Mouse (Mus musculus) v-Abl transformed pro-B cells (cell line): ENCODE measurements around the gene Zfp606.

Source experiments
- in situ Hi-C, 2 experiments: fragments of 400-800 bp; cut with MboI; formaldehyde crosslinking; loops; one replicate each; pipeline ENCODE4 v1.15.1; 2025; ENCODE audit not compliant: unreplicated experiment in 2 of 2

Zfp606 gene

DNA sequence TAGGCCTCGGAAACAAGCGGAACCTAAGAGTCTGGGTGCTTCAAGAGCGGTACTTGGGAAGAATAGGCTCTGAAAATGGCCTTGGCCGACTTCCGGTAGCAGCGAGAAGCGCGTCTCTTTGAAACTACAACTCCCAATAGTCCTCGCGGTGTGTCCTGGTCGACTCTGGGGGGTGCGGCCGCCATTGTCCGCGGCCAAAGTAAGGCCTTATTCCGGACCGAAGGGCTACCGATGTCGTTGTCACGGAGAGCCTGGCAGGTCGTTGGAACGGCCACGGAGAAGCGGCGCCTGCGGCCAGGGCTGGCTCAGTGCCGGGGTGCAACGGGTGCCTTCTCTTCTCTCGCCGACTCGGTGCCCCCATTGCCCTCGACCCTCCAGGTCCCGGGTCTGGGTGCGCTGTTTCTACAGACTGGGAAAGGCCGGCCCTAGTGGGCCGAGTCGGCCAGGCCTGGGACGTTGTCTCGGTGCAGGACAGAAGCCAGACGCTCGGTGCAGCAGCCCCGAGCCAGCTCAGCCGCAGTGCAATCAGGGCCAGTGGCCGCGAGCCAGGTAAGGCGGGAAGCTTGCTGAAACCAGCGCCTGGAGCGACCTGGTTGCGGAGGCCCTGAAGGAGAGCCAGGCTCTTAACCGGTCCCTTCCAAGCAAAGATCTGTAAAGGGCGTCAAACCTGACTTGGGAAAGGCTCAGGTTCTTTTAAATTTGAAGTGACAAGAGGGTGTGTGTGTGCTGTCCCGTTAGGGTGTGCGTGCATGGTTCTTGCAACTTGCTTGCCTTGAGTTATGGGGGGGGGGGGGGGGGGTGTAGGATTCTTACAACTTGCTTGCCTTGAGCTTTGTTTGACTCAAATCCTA, at the start of gene Zfp606:
Zfp606 (plus strand) TSS at position 136 of the 851 bp plus-strand sequence.
- in situ Hi-C loops: loop anchor here (10.0 to 25.0 kb wide), 3 partner anchors 336 to 534 kb away; partner anchors contain the start of genes Slc27a5 (in 1 of the 2), Trim28 (in 1 of the 2), Zbtb45 (in 1 of the 2) and Zfp329 (in 1 of the 2)

- in situ Hi-C loops: loop anchor here (10.0 to 25.0 kb wide), 3 partner anchors 336 to 533 kb away; partner anchors contain the start of genes Slc27a5 (in 1 of the 2), Trim28 (in 1 of the 2), Zbtb45 (in 1 of the 2) and Zfp329 (in 1 of the 2)
These were observed 885 bp downstream of the Zfp606 start for GRCm38 (mm10) chr7:12479009-12479346.

GRCm38 (mm10) chr7:12479525-12479924, 1.4 kb downstream of the Zfp606 start:
- in situ Hi-C loops: loop anchor here (10.0 to 25.0 kb wide), 3 partner anchors 335 to 533 kb away; partner anchors contain the start of genes Slc27a5 (in 1 of the 2), Trim28 (in 1 of the 2), Zbtb45 (in 1 of the 2) and Zfp329 (in 1 of the 2)

- in situ Hi-C loops: loop anchor here (10.0 to 25.0 kb wide), 4 partner anchors 351 to 529 kb away; partner anchors contain the start of genes Slc27a5 (in 1 of the 2), Trim28 (in 1 of the 2), Zbtb45 (in 1 of the 2) and Zfp110 (in 1 of the 2)
These were observed 5.7 kb downstream of the Zfp606 start for GRCm38 (mm10) chr7:12483771-12484170.

- in situ Hi-C loops: loop anchor here (10.0 to 25.0 kb wide), 4 partner anchors 349 to 526 kb away; partner anchors contain the start of genes Slc27a5 (in 1 of the 2), Trim28 (in 1 of the 2), Zbtb45 (in 1 of the 2) and Zfp110 (in 1 of the 2)
These were observed 7.9 kb downstream of the Zfp606 start for GRCm38 (mm10) chr7:12485956-12486355.

DNA sequence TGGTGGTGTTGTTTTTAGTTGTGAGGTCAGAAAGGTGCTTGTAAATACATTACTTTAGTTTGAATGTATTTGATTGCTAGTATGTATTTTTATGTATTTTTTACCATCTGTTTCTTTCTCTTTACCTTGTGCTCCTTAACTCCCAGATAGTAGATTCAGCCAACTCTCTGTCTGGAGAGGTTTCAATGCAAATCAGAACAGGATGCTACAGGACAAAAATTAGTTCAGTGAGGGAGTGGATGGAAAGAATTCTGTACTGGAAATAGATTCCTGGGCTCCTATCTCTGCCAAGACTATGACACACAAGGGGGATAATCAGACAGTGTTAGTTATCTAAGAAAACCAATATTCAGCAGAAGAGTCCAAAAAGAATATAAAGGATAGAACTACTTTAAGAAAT, 8.6 kb downstream of the Zfp606 start:
- in situ Hi-C loops: loop anchor here (10.0 to 25.0 kb wide), 4 partner anchors 348 to 526 kb away; partner anchors contain the start of genes Slc27a5 (in 1 of the 2), Trim28 (in 1 of the 2), Zbtb45 (in 1 of the 2) and Zfp110 (in 1 of the 2)

- in situ Hi-C loops: loop anchor here in 1 of 2 experiments (25.0 kb wide), 1 partner anchor 801 kb away; the partner anchor contains the start of gene Pla2g4c
These were observed 32.8 kb downstream of the Zfp606 start for GRCm38 (mm10) chr7:12510913-12511312.

GRCm38 (mm10) chr7:12512217-12512616, 34.1 kb downstream of the Zfp606 start, which contains the start of gene 2900092C05Rik:
Gene 2900092C05Rik (plus strand): TSS chr7:12512517.
- in situ Hi-C loops: loop anchor here in 1 of 2 experiments (25.0 kb wide), 1 partner anchor 800 kb away; the partner anchor contains the start of gene Pla2g4c
